Mouse (Mus musculus) ovary, adult 10 weeks (tissue): ENCODE data around the gene Ak7. TPM values are rescaled to one million over a fixed set of nuclear protein-coding genes. Genes with fewer than 3 reads are reported as not detected.

Source experiments
- polyA plus RNA-seq: library from polyadenylated mRNA; stranded (reverse); fragments of 350-450 nt; fragmentation: Illumina TruSeq; extraction: RNeasy Lipid Tissue Mini Kit (QIAGEN cat#74804); gene quantifications from one replicate; pipeline ENCODE4 v1.2.3, GENCODE M21; 2014

The Ak7 gene
- 7.1 TPM for polyA plus RNA-seq

DNA sequence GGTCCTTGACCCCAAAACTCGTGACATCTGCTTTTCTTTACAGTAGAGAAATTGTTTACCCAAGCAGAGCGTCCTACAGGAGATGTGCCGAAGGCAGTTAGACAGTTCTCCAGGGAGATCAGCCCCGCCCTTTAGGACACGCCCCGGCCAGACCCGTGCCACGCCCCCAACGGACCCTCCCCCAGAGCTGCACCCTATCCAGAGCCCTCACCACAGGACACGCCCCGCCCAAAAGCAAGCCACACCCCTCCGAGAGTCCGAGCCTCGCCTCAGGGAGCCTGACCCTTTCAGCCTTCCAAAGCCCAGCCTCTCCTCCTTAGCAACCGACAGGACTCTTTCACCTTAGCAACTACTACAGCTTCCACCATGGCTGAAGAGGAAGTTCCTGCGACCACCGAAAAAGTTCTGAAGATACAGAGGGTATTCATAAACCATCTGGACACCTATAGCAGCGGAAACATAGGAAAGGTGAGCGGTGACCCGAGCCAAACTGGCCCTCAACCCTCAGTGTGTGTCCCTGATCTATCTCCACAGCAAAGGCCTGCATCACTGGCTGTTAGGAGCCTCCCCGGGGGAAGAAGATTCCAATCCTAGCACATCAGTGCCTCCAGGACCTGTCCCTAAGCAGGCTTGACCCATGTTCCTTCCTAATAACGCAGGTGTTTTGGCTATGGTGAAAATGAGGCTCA, at the start of gene Ak7:
TSS of gene Ak7 (plus strand) at position 178 of the 689 bp plus-strand sequence.

DNA sequence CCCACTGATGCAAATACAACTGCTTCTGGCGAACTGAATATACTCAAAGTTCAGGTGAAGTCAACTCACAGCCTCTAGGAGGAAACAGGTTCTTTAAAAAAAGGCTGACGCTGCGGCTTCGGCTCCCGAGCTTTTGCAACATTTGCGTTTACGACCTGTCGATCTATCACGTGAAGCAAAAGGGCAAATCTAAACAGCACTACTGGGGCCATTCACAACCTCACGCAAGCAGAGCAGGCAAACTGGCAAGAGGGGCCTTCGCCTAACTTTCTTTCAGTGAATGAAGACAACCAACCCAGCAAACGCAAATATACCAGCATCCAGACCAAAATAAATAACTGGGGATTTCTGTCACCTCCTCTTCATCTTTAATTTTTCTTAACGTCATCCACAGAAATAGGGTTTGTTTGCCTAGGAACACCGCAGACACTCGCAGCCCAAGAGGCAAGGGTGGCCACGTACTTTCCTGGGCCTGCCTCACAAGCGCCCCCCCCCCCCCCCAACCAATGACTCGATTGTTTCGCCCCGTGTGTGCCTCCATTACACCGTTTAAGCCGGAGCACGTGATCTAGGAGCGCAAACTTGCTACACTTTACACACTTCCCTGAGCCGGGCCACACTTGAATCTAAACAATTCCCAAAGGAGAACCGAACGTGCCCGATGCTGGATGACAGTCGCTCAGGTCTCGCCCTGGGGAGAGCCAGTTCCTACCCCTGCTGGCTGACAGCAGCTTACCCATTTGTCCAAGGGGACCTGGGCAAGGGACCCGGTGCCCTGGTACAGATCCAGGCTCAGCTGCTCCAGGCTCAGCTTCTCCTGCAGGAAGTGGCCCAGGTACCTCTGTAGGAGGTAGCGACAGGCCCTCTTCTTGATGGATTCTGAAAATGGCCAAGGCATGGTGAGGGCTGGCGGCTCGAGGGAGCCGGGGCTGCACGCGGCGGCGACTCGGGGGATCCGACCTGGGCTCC, 21.6 kb upstream of the Ak7 start, which contains the start of gene Gskip:
TSS of gene Gskip (plus strand) at position 897 of the 969 bp plus-strand sequence.

DNA sequence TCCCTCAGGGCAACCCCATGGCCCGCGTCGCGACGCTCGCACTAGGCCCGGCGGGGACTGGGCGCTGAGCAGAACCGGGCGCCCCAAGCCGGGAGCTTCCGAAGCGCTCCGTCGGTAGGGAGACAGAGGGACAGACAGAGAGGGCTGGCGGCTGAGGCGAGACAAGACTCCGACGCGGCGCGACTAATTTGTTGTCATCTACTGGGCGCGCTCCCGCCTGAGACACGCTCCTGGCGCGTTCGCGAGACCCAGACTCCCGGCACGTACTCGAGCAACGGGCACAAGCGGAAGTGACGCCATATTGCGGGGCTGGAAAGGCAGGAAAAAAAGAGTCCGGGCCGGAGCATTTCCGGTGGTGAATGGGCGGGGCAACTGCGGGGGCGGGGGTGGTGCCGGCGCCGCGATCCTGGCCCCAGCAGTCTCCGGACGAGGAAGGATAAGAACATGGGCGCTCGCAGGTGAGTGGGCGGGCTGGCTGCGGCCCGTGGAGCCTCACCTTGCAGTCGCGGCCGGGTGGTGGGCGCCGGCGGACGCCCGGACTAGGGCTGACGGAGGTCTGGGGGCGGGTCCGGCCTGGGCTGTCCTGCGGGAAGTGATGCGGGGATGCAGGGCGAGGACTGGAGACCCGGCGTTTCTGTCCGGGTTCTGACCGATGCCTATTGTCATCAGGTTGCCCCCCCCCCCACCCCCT, 20.6 kb upstream of the Ak7 start, which contains the start of gene Atg2b:
TSS of gene Atg2b (minus strand) at position 211 of the 691 bp plus-strand sequence.

GRCm38 (mm10) chr12:105784196-105784999, 78.6 kb downstream of the Ak7 start, which contains the start of gene Papola:
Papola (plus strand) TSS chr12:105784694.

Other genes with a start within 250 kb of the Ak7 start
- gene Bdkrb2, start 142.8 kb upstream of the Ak7 start, polyA plus RNA-seq = 0.14 TPM
- gene Bdkrb1, start 102.9 kb upstream of the Ak7 start, polyA plus RNA-seq = not detected
- gene Gskip, start 21.1 kb upstream of the Ak7 start, polyA plus RNA-seq = 25.2 TPM
- gene Atg2b, start 20.8 kb upstream of the Ak7 start, polyA plus RNA-seq = 12.7 TPM
- 646 TPM for gene Papola, start 78.7 kb downstream of the Ak7 start, polyA plus RNA-seq